Mouse (Mus musculus) CD4-positive, CD25-positive, alpha-beta regulatory T cell, adult 4 months (primary cell): ENCODE measurements around the gene Kcnk12. TPM values are rescaled to one million over a fixed set of nuclear protein-coding genes. Genes with fewer than 3 reads are reported as not detected.

Experiments
- ATAC-seq: one replicate; pipeline ENCODE4 v1.8.0; 2017
- polyA plus RNA-seq, 2 experiments: library from polyadenylated mRNA; unstranded; fragments of 100-300 nt; shearing (Covaris generic); gene quantifications; one replicate each; pipeline ENCODE4 v1.2.1; 2017

The Kcnk12 gene
- polyA plus RNA-seq, 2 experiments from 2014 or later, result not detected

GRCm38 (mm10) chr17:87784911-87785310, 12.9 kb downstream of the Kcnk12 start:
- no peak for ATAC-seq

GRCm38 (mm10) chr17:87784141-87784831, 13.5 kb downstream of the Kcnk12 start:
- no peak for ATAC-seq

GRCm38 (mm10) chr17:87781244-87781643, 16.6 kb downstream of the Kcnk12 start:
- ATAC-seq, result no peak

- no peak for ATAC-seq
Observed at GRCm38 (mm10) chr17:87780164-87780563, 17.6 kb downstream of the Kcnk12 start.

- no peak for ATAC-seq
Observed at GRCm38 (mm10) chr17:87774982-87775381, 22.8 kb downstream of the Kcnk12 start.

- no peak for ATAC-seq
Observed at GRCm38 (mm10) chr17:87773175-87773574, 24.6 kb downstream of the Kcnk12 start.

- no peak for ATAC-seq
Observed at GRCm38 (mm10) chr17:87770766-87771165, 27.0 kb downstream of the Kcnk12 start.

- ATAC-seq, result no peak
Observed at GRCm38 (mm10) chr17:87766888-87767287, 30.9 kb downstream of the Kcnk12 start.

- no peak for ATAC-seq
Observed at GRCm38 (mm10) chr17:87765031-87765430, 32.8 kb downstream of the Kcnk12 start.

- no peak for ATAC-seq
Observed at GRCm38 (mm10) chr17:87763146-87763545, 34.6 kb downstream of the Kcnk12 start.

- ATAC-seq, result no peak
Observed at GRCm38 (mm10) chr17:87760315-87760714, 37.5 kb downstream of the Kcnk12 start.

- ATAC-seq, result peak; percentile 74
Observed at GRCm38 (mm10) chr17:87745926-87746888, 51.6 kb downstream of the Kcnk12 start.

GRCm38 (mm10) chr17:87744985-87745925, 52.5 kb downstream of the Kcnk12 start:
- no peak for ATAC-seq

- ATAC-seq, result no peak
Observed at GRCm38 (mm10) chr17:87739835-87740234, 58.0 kb downstream of the Kcnk12 start.

- ATAC-seq, result no peak
Observed at GRCm38 (mm10) chr17:87737144-87737543, 60.6 kb downstream of the Kcnk12 start.

GRCm38 (mm10) chr17:87734471-87734870, 63.3 kb downstream of the Kcnk12 start:
- ATAC-seq, result no peak

GRCm38 (mm10) chr17:87731962-87732361, 65.8 kb downstream of the Kcnk12 start:
- no peak for ATAC-seq

GRCm38 (mm10) chr17:87726489-87727356, 71.1 kb downstream of the Kcnk12 start:
- no peak for ATAC-seq

GRCm38 (mm10) chr17:87724727-87725126, 73.1 kb downstream of the Kcnk12 start:
- no peak for ATAC-seq

- ATAC-seq, result no peak
Observed at GRCm38 (mm10) chr17:87700101-87700500, 97.7 kb downstream of the Kcnk12 start.

- ATAC-seq, result no peak
Observed at GRCm38 (mm10) chr17:87698996-87699765, 98.6 kb downstream of the Kcnk12 start.
